Mouse (Mus musculus) intestine, embryonic 14.5 days (tissue): Measurements from ENCODE around the gene Deaf1. TPM values are rescaled to one million over a fixed set of nuclear protein-coding genes. Genes with fewer than 3 reads are reported as not detected.

ENCODE experiments used
- ATAC-seq: fragments of 200-750 bp; cut with Nextera tagmentation; replicated peaks from 2 replicates; pipeline ENCODE4 v1.8.0; 2017; ENCODE audit warnings: low read depth, moderate number of reproducible peaks, moderate TSS enrichment, moderate library complexity; ENCODE audit not compliant: low FRiP score, low TSS enrichment
- DNase-seq: peaks from one replicate; pipeline ENCODE4 v3.0.0-alpha.2; 2018; ENCODE audit warnings: low spot score
- H3K27ac ChIP-seq: fragments of 300-500 bp; sonication (generic); 2 replicates; pipeline ENCODE4 v1.5.1; 2014; ENCODE audit warnings: low read depth, mild to moderate bottlenecking, control low read depth
- H3K27me3 ChIP-seq: fragments of 300-500 bp; sonication (generic); replicated peaks from 2 replicates; pipeline ENCODE4 v1.6.1; 2014; ENCODE audit warnings: low read length, control low read depth; ENCODE audit not compliant: control insufficient read depth, insufficient read depth
- H3K36me3 ChIP-seq: fragments of 300-500 bp; sonication (generic); 2 replicates; pipeline ENCODE4 v1.6.1; 2014; ENCODE audit warnings: low read length, control low read depth; ENCODE audit not compliant: control insufficient read depth, insufficient read depth
- H3K4me1 ChIP-seq: fragments of 300-500 bp; sonication (generic); replicated peaks from 2 replicates; pipeline ENCODE4 v1.6.1; 2014; ENCODE audit warnings: low read length, control low read depth, mixed read lengths; ENCODE audit not compliant: control insufficient read depth, insufficient read depth
- H3K4me2 ChIP-seq: fragments of 300-500 bp; sonication (generic); 2 replicates; pipeline ENCODE4 v1.6.1; 2014; ENCODE audit warnings: low read length
- H3K4me3 ChIP-seq: fragments of 300-500 bp; sonication (generic); 2 replicates; pipeline ENCODE4 v1.5.1; 2014; ENCODE audit warnings: low read depth, low read length, control low read depth, mixed read lengths
- H3K9ac ChIP-seq: fragments of 300-500 bp; sonication (generic); 2 replicates; pipeline ENCODE4 v1.6.1; 2014; ENCODE audit warnings: mild to moderate bottlenecking, low read length
- H3K9me3 ChIP-seq: fragments of 300-500 bp; sonication (generic); 2 replicates; pipeline ENCODE4 v1.6.1; 2016; ENCODE audit warnings: low read length, control low read depth; ENCODE audit not compliant: control insufficient read depth
- WGBS: fragments of 180-500 bp; shearing (Covaris S2); extraction: QIAGEN DNeasy Blood & Tissue Kit; methylation state at CpG from one replicate; pipeline ENCODE4 v1.1.7; 2014; 5-methylcytosine and 5-hydroxymethylcytosine counted together
- polyA plus RNA-seq: library from polyadenylated mRNA; unstranded; fragments of >200 nt; fragmentation: Nextera tagmentation; extraction: Ambion mirVana; gene quantifications from 2 replicates; pipeline ENCODE4 v1.2.1, GENCODE M21; 2014

Deaf1 gene
- 86.2 and 90.9 TPM in 2 replicates for polyA plus RNA-seq

DNA sequence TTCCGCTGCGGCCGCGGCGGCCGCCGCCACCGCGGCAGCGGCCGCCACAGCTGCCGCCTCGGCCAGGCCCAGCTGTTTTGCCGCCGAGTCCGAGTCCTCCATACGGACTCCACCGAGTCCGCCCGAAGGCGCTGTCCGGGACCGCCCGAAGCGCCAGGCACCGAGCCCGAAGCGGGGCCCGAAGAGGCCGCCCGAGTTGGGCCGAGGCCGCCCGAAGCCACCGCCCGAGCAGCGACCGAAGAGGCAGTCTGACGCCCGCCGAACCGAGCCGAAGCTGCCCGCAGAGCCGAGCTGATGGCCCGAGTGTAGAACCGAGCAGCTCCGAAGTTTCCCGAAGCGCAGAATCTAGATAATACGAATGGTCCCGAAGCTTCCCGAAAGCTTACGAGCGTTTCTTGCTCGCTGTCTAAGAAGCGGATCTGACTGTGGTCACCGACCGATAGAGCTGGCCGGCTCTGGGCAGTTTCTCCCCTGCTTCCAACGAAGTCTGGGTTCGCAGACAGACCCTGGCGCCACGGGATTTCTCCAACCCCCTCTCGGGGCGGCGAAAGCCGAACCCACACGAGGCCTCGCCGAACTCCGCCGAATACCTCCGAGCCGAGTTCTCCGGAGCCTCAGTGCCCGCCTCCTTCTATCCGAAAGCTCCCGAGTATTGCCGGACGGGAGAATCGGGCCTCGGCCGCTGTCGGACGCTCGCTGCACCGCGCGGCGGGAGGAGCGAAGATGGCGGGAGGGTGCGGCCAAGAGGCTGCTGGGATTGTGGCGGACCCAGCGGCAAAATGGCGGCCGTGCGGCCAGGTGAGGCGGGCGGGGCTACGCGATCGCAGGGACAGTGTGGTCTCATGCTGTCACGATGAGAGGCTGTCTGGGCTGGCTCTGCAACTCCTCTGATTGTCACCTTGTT is at the start of gene Deaf1, which contains the start of gene Tmem80:
Gene Deaf1 (minus strand): TSS at position 222 of the 904 bp plus-strand sequence.
Gene Tmem80 (plus strand): TSS at position 271 of the 904 bp plus-strand sequence.
- peak; percentile 95 for ATAC-seq
- peak within 1 kb of the TSS; percentile 56 for H3K4me3 ChIP-seq
- H3K9ac ChIP-seq, result peak within 1 kb of the TSS; percentile 94
- under 1% methylated on average over 104 of the region's 105 CpGs for WGBS
- no peaks in the 10 kb centered on the region for H3K9me3 ChIP-seq
- peak within 1 kb of the TSS; percentile 100 for H3K27ac ChIP-seq
- peak; percentile 98 for DNase-seq
- peak within 1 kb of the TSS; percentile 99 for H3K4me2 ChIP-seq
- no peaks in the 10 kb centered on the region for H3K27me3 ChIP-seq
- H3K36me3 ChIP-seq, result peaks cover 14% of the 10 kb centered on the region
- peaks cover 15% of the 10 kb centered on the region for H3K4me1 ChIP-seq

DNA sequence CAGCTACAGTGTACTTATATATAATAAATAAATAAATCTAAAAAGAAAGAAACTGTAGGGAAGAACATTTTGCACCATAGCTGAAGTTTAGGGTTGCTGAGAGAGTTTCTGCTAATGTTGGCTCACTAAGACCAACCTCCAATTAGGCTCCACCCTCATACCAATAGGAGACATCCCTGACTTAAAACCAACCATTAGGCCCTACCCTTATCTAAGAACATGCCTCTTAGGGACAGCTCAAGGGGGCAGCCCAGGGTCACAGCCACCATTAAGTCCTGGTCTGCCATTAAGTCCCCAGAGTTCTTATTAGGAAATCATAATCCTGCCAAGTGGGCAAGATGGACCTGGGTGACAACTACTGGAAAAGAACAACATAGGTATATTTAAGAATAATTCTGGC is 46.9 kb upstream of the Deaf1 start:
- Histone ChIP-seq H3K4me3 (no peak overlapping the region), H3K4me2 (no peak overlapping the region), H3K36me3 (no peaks in the 10 kb centered on the region), H3K9me3 (no peaks in the 10 kb centered on the region), H3K27ac (no peak overlapping the region), H3K4me1 (0 out of 2 replicates have a peak, but pooled peaks cover 3% of the 10 kb centered on the region), H3K9ac (no peak overlapping the region), H3K27me3 (no peaks in the 10 kb centered on the region)
- no peak for ATAC-seq
- DNase-seq, result no peak

- Histone ChIP-seq H3K4me1 (0 out of 2 replicates have a peak, but pooled peaks cover 3% of the 10 kb centered on the region), H3K9ac (no peak overlapping the region), H3K4me2 (no peak overlapping the region), H3K27me3 (no peaks in the 10 kb centered on the region), H3K9me3 (no peaks in the 10 kb centered on the region), H3K27ac (no peak overlapping the region), H3K4me3 (no peak overlapping the region), H3K36me3 (no peaks in the 10 kb centered on the region)
- ATAC-seq (no peak), DNase-seq (no peak)
- WGBS, result 72% methylated on average over 6 of the region's 6 CpGs
Observed at GRCm38 (mm10) chr7:141373611-141374010, 46.1 kb upstream of the Deaf1 start.

GRCm38 (mm10) chr7:141371942-141372595 is 44.6 kb upstream of the Deaf1 start:
- Histone ChIP-seq H3K27ac (peak overlapping the region; percentile 38; the same call in 1 of the 2 replicates), H3K9me3 (no peaks in the 10 kb centered on the region), H3K36me3 (no peaks in the 10 kb centered on the region), H3K4me2 (no peak overlapping the region), H3K9ac (no peak overlapping the region), H3K4me1 (0 out of 2 replicates have a peak, but pooled peaks cover 3% of the 10 kb centered on the region), H3K27me3 (no peaks in the 10 kb centered on the region), H3K4me3 (no peak overlapping the region)
- ATAC-seq (peak; percentile 60), DNase-seq (no peak)
- WGBS, result 28% methylated on average over 6 of the region's 6 CpGs

DNA sequence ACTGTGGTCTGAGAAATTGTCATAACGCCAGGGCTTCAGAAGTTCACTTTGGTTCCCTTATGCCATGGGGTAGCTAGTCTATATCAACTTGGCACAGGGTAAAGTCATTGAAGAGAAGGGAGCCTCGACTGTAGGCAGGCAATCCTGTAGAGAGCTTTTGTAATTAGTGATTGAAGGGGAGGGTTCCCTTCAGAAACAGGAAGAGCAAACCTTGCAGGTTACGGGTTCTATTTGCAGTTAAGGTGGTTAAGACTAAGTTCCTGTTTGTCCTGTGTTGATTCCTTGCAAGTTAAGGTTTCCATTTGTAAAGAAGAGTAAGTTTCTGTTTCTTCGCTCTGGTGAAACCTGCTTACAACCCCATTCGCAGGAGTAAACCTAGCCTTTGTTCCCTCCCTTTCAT is 42.4 kb upstream of the Deaf1 start:
- Histone ChIP-seq H3K4me2 (no peak overlapping the region), H3K36me3 (no peaks in the 10 kb centered on the region), H3K9me3 (no peaks in the 10 kb centered on the region), H3K4me1 (0 out of 2 replicates have a peak, but pooled peaks cover 3% of the 10 kb centered on the region), H3K9ac (no peak overlapping the region), H3K27me3 (no peaks in the 10 kb centered on the region), H3K4me3 (no peak overlapping the region), H3K27ac (no peak overlapping the region)
- no peak for DNase-seq
- WGBS, result 69% methylated on average over 5 of the region's 5 CpGs
- ATAC-seq, result no peak

DNA sequence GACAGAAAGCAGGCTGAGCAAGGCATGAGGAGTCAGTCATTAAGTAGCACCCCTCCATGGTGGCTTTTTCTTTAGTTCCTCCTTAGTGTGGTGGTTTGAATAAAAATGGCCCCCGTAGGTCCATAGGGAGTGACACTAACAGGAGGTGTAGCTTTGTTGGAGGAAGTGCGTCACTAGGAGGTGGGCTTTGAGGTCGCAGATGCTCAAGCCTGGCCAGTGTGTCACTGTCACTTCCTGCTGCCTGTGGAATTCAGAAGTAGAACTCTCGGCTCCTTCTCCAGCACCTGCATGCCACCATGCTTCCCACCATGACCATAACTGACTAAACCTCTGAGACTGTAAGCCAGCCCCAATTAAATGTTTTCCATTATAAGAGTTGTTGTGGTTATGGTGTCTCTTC is 39.9 kb upstream of the Deaf1 start:
- DNase-seq (no peak), ATAC-seq (no peak)
- no peaks in the 10 kb centered on the region for H3K27me3 ChIP-seq
- H3K4me3 ChIP-seq, result no peak overlapping the region
- no peaks in the 10 kb centered on the region for H3K9me3 ChIP-seq
- H3K36me3 ChIP-seq, result no peaks in the 10 kb centered on the region
- H3K9ac ChIP-seq, result no peak overlapping the region
- no peak overlapping the region for H3K4me2 ChIP-seq
- H3K27ac ChIP-seq, result no peak overlapping the region
- 0 out of 2 replicates have a peak, but pooled peaks cover 2% of the 10 kb centered on the region for H3K4me1 ChIP-seq
- 90% methylated on average over 4 of the region's 4 CpGs for WGBS

DNA sequence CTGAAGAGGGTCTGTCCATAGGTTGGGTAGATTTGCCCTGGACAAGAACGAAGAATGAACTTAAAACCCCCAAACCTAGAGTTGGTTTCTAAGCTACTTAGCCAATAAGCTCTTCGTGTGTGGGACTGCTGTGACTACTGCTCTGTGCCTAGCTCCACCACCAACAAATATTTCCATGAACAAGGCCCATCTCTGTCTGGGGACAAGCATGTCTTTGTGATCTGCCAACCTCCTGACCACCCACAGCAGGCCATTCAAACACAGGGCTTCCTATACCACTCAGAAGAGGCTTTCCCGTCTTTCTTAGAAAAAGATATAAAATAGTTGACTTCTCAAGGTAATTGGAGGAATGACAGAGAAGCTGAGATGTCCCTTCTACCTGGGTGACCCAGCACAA is 37.6 kb upstream of the Deaf1 start:
- Histone ChIP-seq H3K36me3 (no peaks in the 10 kb centered on the region), H3K9ac (no peak overlapping the region), H3K27ac (no peak overlapping the region), H3K4me1 (no peaks in the 10 kb centered on the region), H3K4me2 (no peak overlapping the region), H3K27me3 (0 out of 2 replicates have a peak, but pooled peaks cover 7% of the 10 kb centered on the region), H3K4me3 (no peak overlapping the region), H3K9me3 (no peaks in the 10 kb centered on the region)
- WGBS, result 65% methylated on average over 3 of the region's 3 CpGs
- ATAC-seq, result no peak
- no peak for DNase-seq

DNA sequence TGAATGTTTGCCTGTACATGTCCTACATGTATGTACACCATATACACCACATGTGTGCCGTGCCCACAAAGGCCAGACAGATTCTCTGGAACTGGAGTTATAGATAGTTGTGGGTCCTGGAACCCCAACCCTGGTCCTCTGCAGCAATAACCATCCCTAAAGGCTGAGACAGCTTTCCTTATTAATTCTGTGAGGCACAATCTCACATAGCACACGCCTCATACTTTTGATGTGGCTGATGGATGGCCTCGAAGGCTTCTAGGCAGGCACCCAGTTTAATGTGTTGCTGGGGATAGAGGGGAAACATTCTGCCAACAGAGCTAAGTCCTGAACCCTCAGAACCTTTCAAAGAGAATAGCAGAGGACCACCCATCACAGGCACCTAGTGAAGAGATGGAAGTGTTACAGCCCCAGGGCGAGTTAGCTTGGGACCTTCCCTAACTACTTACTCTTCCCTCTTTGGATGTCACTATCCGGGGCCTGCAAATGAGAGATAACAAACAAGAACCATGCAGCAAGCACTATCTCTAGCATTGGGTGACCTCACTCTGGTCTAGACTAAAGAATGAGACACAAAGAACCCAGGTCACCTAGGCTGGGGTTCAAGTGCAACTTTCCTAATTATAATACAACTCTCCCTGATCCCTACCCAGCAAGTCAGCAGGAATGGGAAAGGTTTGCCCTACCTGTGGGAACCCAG is 37.0 kb upstream of the Deaf1 start:
- 78% methylated on average over 5 of the region's 5 CpGs for WGBS
- no peak overlapping the region for H3K27ac ChIP-seq
- H3K36me3 ChIP-seq, result no peaks in the 10 kb centered on the region
- 0 out of 2 replicates have a peak, but pooled peaks cover 7% of the 10 kb centered on the region for H3K27me3 ChIP-seq
- H3K9me3 ChIP-seq, result no peaks in the 10 kb centered on the region
- no peaks in the 10 kb centered on the region for H3K4me1 ChIP-seq
- DNase-seq (no peak), ATAC-seq (no peak)
- H3K4me2 ChIP-seq, result no peak overlapping the region
- H3K4me3 ChIP-seq, result no peak overlapping the region
- no peak overlapping the region for H3K9ac ChIP-seq
